Mouse (Mus musculus): ENCODE results near the gene Pcbp1. TPM values are rescaled to one million over a fixed set of nuclear protein-coding genes. Genes with fewer than 3 reads are reported as not detected.
"Not testable (repeated sequence)": the region's sequence is repeated elsewhere in the genome, so short reads cannot be mapped to it uniquely, and the experiment has no call there.

Pcbp1 gene
- 100 to 1,000 TPM; 286 to 319 (median 308) TPM for total RNA-seq (2022)

GRCm38 (mm10) chr6:86526032-86526960, at the start of gene Pcbp1:
Pcbp1 (minus strand) TSS chr6:86526321.
- peak; percentile 91 for DNase-seq

- DNase-seq, result no peak
These were observed 48.4 kb upstream of the Pcbp1 start for GRCm38 (mm10) chr6:86574495-86574894.

- DNase-seq, result no peak
These were observed 44.7 kb upstream of the Pcbp1 start for GRCm38 (mm10) chr6:86570830-86571229.

- DNase-seq, result no peak
These were observed 43.3 kb upstream of the Pcbp1 start for GRCm38 (mm10) chr6:86569461-86569820.

GRCm38 (mm10) chr6:86568816-86569460, 42.8 kb upstream of the Pcbp1 start:
- no peak for DNase-seq

- DNase-seq, result no peak
These were observed 39.7 kb upstream of the Pcbp1 start for GRCm38 (mm10) chr6:86565782-86566181.

GRCm38 (mm10) chr6:86557182-86557581, 31.1 kb upstream of the Pcbp1 start:
- not testable (repeated sequence) for DNase-seq

GRCm38 (mm10) chr6:86556345-86557058, 30.4 kb upstream of the Pcbp1 start:
- DNase-seq, result no peak

GRCm38 (mm10) chr6:86550587-86550986, 24.5 kb upstream of the Pcbp1 start:
- DNase-seq, result no peak

GRCm38 (mm10) chr6:86547880-86548367, 21.8 kb upstream of the Pcbp1 start:
- no peak for DNase-seq

GRCm38 (mm10) chr6:86547228-86547755, 21.2 kb upstream of the Pcbp1 start:
- DNase-seq, result no peak

- DNase-seq, result no peak
These were observed 19.1 kb upstream of the Pcbp1 start for GRCm38 (mm10) chr6:86545236-86545635.

- no peak for DNase-seq
These were observed 17.7 kb upstream of the Pcbp1 start for GRCm38 (mm10) chr6:86543869-86544268.

- DNase-seq, result no peak
These were observed 16.9 kb upstream of the Pcbp1 start for GRCm38 (mm10) chr6:86543060-86543459.

- DNase-seq, result no peak
These were observed 15.5 kb upstream of the Pcbp1 start for GRCm38 (mm10) chr6:86541650-86542049.

GRCm38 (mm10) chr6:86528451-86528785, 2.3 kb upstream of the Pcbp1 start:
- no peak for DNase-seq

GRCm38 (mm10) chr6:86527766-86528450, 1.8 kb upstream of the Pcbp1 start:
- no peak for DNase-seq

GRCm38 (mm10) chr6:86526961-86527740, 1.0 kb upstream of the Pcbp1 start:
- no peak for DNase-seq

- DNase-seq, result peak; percentile 69
These were observed 482 bp downstream of the Pcbp1 start for GRCm38 (mm10) chr6:86525646-86526031.

- DNase-seq, result peak; percentile 55
These were observed 1.1 kb downstream of the Pcbp1 start for GRCm38 (mm10) chr6:86524879-86525645.

Data from adrenal gland, adult 8-10 months (tissue).